Mouse (Mus musculus): Measurements from ENCODE around the gene Gsdma3.

DNA sequence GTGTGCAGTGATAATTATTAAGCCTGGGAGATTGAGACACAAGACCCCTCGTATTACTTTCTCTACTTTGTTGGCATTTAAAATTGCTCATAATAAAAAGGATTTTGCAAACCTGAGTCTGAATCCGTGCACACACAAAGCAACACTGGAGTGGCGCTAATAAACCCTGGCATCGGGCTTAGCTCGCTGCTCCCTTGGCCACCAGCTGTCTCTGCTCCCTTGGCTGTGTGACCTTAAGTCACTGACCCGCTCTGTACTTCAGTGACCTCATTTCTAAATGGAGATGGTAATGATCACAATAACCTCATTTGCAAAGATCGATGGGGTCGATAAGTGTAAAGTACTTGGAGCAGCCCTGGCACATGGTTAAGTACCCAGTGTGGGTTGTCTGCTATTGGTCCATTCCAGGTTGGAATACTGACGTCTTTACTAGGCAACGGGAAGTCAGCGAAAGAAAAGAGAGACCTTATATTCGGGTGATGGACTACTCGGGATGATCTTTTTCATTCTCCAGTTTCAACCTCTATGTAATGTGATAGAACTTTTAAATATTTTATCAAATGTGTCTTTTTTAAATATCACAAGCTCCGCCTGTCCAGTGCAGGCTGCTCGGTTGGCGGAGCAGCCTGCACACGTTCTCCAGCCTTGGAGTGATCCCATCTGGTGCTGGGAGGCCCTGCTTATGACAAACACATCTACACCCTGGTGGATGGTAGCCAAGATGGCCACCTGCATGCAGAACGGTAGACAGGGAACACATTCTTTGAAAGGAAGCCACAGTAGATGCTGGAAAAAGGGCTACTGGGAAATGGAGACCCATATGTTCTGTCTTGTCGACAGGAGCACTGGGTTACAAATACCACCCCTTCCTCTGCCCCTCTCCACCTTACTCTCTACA, 35.4 kb upstream of the Gsdma3 start:
- TF ChIP-seq CTCF (IDR thresholded peaks at IDR 0.05; ENCODE audit: low read depth), result no peak
- no peak for TF ChIP-seq EP300 (IDR thresholded peaks at IDR 0.05; ENCODE audit: low read depth)

Data from heart, postnatal 0 days (tissue).